Mouse (Mus musculus) cerebellum, adult 2 months (tissue): ENCODE results near the gene Pmfbp1. TPM values are rescaled to one million over a fixed set of nuclear protein-coding genes. Genes with fewer than 3 reads are reported as not detected.

Source experiments
- DNase-seq, 2 experiments: peaks; one replicate each; pipeline ENCODE4 v3.0.0; 2021
- H3K27ac ChIP-seq: fragments of 200-500 bp; 2 replicates; pipeline ENCODE4 v1.5.1; 2012; ENCODE audit warnings: low read length, control low read depth, inconsistent platforms; ENCODE audit not compliant: insufficient read depth
- H3K27me3 ChIP-seq: fragments of 200-500 bp; 2 replicates; pipeline ENCODE4 v1.6.1; 2012; ENCODE audit warnings: inconsistent platforms, mild to moderate bottlenecking, low read length, moderate library complexity; ENCODE audit not compliant: control insufficient read depth, insufficient read depth
- H3K4me1 ChIP-seq: fragments of 200-500 bp; 2 replicates; pipeline ENCODE4 v1.6.1; 2011; ENCODE audit warnings: low read length; ENCODE audit not compliant: control insufficient read depth, insufficient read depth
- H3K4me3 ChIP-seq: fragments of 200-500 bp; replicated peaks from 2 replicates; pipeline ENCODE3; 2011; ENCODE audit warnings: mild to moderate bottlenecking, low read depth, low read length, control low read depth; ENCODE audit not compliant: insufficient read depth
- CTCF ChIP-seq: fragments of 200-500 bp; IDR thresholded peaks from 2 replicates; pipeline ENCODE4 v1.5.1; 2011; ENCODE audit warnings: low read depth, mild to moderate bottlenecking, control low read depth, low read length, moderate library complexity, borderline replicate concordance; ENCODE audit not compliant: insufficient read depth
- POLR2A ChIP-seq: fragments of 200-500 bp; IDR thresholded peaks from 2 replicates; pipeline ENCODE4 v1.6.1; 2011; ENCODE audit warnings: low read length, control low read depth, borderline replicate concordance; ENCODE audit not compliant: insufficient read depth
- WGBS: fragments of 180-500 bp; shearing (Covaris S2); methylation state at CpG from one replicate; pipeline ENCODE4 v1.1.7; 2018; 5-methylcytosine and 5-hydroxymethylcytosine counted together
- polyA plus RNA-seq: library from polyadenylated mRNA; depleted of rRNA; stranded (reverse); fragments of >200 nt; gene quantifications from 2 replicates; pipeline ENCODE4 v1.2.3, GENCODE M21; 2012

Pmfbp1 gene
- polyA plus RNA-seq, 1 experiment = 0.80 TPM

DNA sequence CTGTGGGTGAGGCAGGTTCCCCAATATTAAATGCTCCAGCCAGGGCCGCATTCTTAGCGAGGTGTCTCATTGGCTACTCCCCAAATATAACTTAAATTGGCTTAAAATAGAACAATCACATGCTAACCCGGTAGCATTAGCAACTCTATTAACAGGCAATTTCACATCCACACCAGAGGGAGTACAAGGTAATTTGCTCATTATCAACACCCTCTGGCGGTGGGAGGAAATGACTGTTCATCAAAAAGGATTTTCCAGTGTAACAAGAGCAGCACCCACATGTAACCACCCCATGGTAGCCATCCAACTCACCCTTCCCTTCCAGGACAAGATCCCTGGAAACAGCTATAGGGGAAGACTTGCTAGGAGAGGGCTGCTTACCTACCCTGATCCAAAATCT is 18.4 kb upstream of the Pmfbp1 start:
- TF ChIP-seq POLR2A = no peak
- no peak for TF ChIP-seq CTCF
- WGBS = 67% methylated on average over 4 of the region's 4 CpGs

GRCm38 (mm10) chr8:109478586-109478985 is 15.2 kb upstream of the Pmfbp1 start:
- H3K4me1 ChIP-seq = no peaks in the 10 kb centered on the region
- no peak overlapping the region for H3K27ac ChIP-seq
- TF ChIP-seq POLR2A (no peak), CTCF (no peak)
- no peak overlapping the region for H3K4me3 ChIP-seq
- H3K27me3 ChIP-seq = no peaks in the 10 kb centered on the region
- no peak for DNase-seq
- 82% methylated on average over 6 of the region's 6 CpGs for WGBS

More for the DNA sequence above, 18.4 kb upstream of the Pmfbp1 start:
- H3K27ac ChIP-seq = no peak overlapping the region
- H3K4me3 ChIP-seq = no peak overlapping the region
- no peak for DNase-seq
- no peaks in the 10 kb centered on the region for H3K4me1 ChIP-seq
- H3K27me3 ChIP-seq = no peaks in the 10 kb centered on the region; the same call in 1 of the 2 replicates

DNA sequence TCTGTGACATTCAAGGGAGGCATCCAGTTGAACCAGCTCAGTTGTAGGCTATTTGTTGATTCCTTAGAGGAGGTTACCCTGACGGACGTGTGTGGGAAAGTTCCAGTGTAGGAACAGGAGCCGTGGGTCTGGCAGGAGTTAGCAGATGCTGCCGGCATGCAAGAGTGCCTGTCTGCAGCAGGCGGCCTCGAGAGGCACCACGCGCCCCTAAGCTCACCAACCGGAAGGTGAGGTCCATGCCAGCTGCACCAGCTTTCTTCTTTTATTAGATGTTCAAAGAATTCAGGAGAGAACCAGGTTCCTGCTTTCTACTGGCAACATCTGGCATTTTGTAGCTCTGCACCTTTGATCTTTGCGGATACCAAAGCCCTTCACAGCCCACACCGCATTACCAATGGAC is 9.1 kb upstream of the Pmfbp1 start:
- WGBS = 70% methylated on average over 11 of the region's 11 CpGs
- H3K4me1 ChIP-seq = no peaks in the 10 kb centered on the region
- H3K27ac ChIP-seq = no peak overlapping the region
- no peaks in the 10 kb centered on the region for H3K27me3 ChIP-seq
- no peak overlapping the region for H3K4me3 ChIP-seq
- TF ChIP-seq CTCF (no peak), POLR2A (no peak)
- DNase-seq = no peak

DNA sequence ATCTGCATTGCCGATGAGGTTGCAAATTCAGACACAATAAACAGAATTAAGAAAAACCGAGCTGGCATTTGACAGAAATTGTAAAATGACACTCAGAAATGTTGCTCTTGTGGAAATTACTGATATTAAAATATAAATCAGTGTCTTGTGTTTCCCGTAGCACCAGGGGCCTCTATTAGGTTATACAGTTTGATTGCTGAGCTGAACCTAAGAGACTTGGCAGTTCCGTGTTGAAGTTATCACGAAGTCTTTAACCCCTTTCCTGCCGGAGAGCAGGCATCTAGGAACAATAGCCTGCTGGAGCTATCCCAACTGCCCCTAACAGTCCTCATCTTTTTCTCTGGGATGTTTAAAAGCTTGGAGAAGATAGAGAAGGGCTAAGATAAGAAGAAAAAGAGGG is 8.3 kb upstream of the Pmfbp1 start:
- 34% methylated on average over 6 of the region's 6 CpGs for WGBS
- no peaks in the 10 kb centered on the region for H3K27me3 ChIP-seq
- H3K4me1 ChIP-seq = no peaks in the 10 kb centered on the region
- H3K27ac ChIP-seq = no peak overlapping the region
- no peak for DNase-seq
- no peak overlapping the region for H3K4me3 ChIP-seq
- TF ChIP-seq POLR2A = no peak
- no peak for TF ChIP-seq CTCF

DNA sequence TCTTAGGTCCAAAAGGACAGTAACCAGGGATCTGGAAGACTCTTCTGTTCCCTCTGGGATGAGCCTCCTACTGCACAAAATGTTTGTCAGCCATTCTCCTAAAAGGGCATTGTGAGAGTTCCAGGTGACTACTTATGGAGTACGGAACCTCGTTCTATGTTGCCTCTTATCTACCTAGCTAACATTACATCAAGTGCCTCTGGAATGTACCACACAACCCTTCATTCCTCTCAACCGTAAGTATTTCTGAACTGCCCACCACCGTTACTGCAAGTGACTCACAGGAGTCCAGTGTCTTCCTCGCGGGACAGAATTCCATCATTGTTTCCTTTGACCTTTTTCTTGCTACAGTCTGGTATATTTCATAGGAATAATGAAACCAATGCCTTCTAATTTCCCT is 1.0 kb upstream of the Pmfbp1 start:
- no peak overlapping the region for H3K27ac ChIP-seq
- TF ChIP-seq POLR2A = no peak
- no peak for TF ChIP-seq CTCF
- WGBS = 88% methylated on average over 6 of the region's 6 CpGs

DNA sequence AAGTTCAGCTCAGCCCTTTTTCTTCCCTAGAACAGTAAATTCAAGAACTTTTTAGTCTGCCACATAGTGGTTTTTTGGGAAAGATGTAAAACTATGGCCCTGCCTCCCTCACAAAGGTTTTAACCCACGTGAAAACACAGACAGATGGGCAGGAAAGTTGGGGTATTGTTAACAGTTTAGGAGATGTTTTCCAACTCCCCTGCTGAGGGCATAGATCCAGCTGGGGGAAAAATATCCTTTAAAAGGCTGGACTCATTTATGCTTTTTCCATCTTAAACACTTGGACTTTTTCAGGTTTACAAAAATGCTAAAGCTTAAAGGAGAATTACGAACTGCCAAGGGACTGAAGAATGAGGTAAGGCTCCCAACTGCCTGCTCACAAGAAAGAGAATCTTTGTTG is 774 bp downstream of the Pmfbp1 start:
- H3K27ac ChIP-seq = no peak overlapping the region
- 50% methylated on average over 2 of the region's 2 CpGs for WGBS
- H3K4me1 ChIP-seq = no peaks in the 10 kb centered on the region
- no peaks in the 10 kb centered on the region for H3K27me3 ChIP-seq
- no peak for DNase-seq
- TF ChIP-seq POLR2A = no peak
- TF ChIP-seq CTCF = no peak
- H3K4me3 ChIP-seq = no peak overlapping the region

More for the DNA sequence above, 1.0 kb upstream of the Pmfbp1 start:
- Histone ChIP-seq H3K4me3 (no peak overlapping the region), H3K4me1 (no peaks in the 10 kb centered on the region), H3K27me3 (no peaks in the 10 kb centered on the region)
- no peak for DNase-seq

DNA sequence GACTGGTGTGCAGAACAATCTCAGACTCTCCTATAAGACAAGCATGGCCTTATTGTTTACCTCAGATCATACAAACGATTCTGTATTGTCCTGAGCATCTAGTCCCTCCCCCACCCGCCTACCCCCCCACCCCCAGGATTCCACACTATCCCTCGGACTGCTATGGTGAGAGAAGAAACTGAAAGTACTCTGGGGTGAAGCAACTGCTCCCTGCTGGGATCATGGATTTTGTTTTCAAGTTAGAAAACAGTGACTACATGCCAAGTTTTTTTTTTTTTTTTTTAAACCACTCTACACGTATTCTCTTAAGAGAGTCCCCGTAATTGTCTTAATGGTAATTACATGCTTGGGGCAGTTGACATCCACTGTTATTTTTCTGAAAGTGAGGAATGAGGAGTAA is 3.6 kb downstream of the Pmfbp1 start:
- TF ChIP-seq CTCF (no peak), POLR2A (no peak)
- 21% methylated on average over 5 of the region's 5 CpGs for WGBS

DNA sequence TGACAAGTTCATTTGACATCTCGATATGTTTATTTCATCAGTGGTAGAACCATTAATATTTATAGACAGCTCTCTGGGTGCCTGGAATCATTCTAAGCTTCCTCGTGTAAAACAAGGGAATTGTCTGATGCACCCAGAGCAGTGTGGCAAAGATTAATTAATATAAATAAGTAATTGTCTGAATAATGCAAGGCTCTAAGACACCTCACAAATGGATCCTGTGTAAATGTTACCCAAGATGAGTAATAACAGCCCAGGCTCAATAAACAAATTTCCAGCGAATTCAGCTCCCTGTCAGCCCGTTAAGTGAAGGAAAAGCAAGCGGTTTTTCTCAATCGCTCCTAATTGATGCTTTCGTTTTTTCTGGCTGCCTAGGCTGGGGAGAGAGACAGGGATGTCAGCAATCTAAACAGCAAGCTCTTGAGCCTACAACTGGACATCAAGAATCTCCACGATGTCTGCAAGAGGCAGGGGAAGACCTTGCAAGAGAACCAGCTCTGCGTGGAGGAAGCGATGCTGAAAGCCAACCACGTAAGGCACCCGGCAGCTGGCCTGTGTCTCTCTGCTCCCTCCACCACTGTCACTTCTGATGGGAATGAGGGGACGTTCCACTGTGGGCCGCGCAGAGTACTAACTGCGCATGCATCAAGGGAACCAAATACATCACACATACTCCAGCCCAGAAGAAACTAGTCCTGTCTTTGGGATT is 5.3 kb downstream of the Pmfbp1 start:
- TF ChIP-seq POLR2A (no peak), CTCF (no peak)
- DNase-seq = no peak
- WGBS = 90% methylated on average over 16 of the region's 16 CpGs
- Histone ChIP-seq H3K27ac (no peak overlapping the region), H3K4me1 (no peaks in the 10 kb centered on the region), H3K4me3 (no peak overlapping the region), H3K27me3 (no peaks in the 10 kb centered on the region)

More for the DNA sequence above, 3.6 kb downstream of the Pmfbp1 start:
- H3K4me1 ChIP-seq = no peaks in the 10 kb centered on the region
- H3K27ac ChIP-seq = no peak overlapping the region
- no peak overlapping the region for H3K4me3 ChIP-seq
- H3K27me3 ChIP-seq = no peaks in the 10 kb centered on the region
- DNase-seq = no peak
